19 mouse cellular contexts compared by ENCODE assay signal in genomic region chr13:28847478-28847877, GRCm38 (mm10).
DNase-seq lines count a peak whose midpoint lies in the region; ATAC-seq and TF ChIP-seq lines count a peak whose summit lies in the region.
"Had no signal": no experiment of that assay in that cellular context is flagged by ENCODE, and none has a peak within 500 bp of the region (broad histone marks: within the 10 kb centered on the region; RNA-seq: fewer than 3 reads in every experiment).

No protein-coding gene starts in this region.

- H3K9me3 ChIP-seq in hindbrain, embryonic 10.5 days: no peaks in the 10 kb centered on the region
- H3K9me3 ChIP-seq in hindbrain, postnatal 0 days (ENCODE audit: low read length): no peaks in the 10 kb centered on the region
- H3K9me3 ChIP-seq in midbrain, embryonic 12.5 days: 0 out of 2 replicates have a peak, but pooled peaks cover 3% of the 10 kb centered on the region
- H3K9me3 ChIP-seq in midbrain, embryonic 14.5 days (ENCODE audit: control insufficient read depth, low read length): 0 out of 2 replicates have a peak, but pooled peaks cover under 1% of the 10 kb centered on the region
- H3K9me3 ChIP-seq in forebrain, embryonic 16.5 days (ENCODE audit: control insufficient read depth, low read length): peaks cover 1% of the 10 kb centered on the region; the same call in 1 of the 2 replicates
- H3K9me3 ChIP-seq: embryonic facial prominence, embryonic 12.5 days; heart, embryonic 10.5 days; hindbrain, embryonic 13.5 days; intestine, embryonic 15.5 days had no signal

- WGBS in hindbrain, embryonic 10.5 days: 73% methylated on average over 3 of the region's 3 CpGs
- 50% methylated on average over 3 of the region's 3 CpGs for WGBS in hindbrain, postnatal 0 days
- WGBS in midbrain, embryonic 12.5 days: 69% methylated on average over 3 of the region's 3 CpGs
- 52% methylated on average over 3 of the region's 3 CpGs for WGBS in midbrain, embryonic 14.5 days
- 26% methylated on average over 3 of the region's 3 CpGs for WGBS in forebrain, embryonic 16.5 days

- H3K27ac ChIP-seq in hindbrain, embryonic 10.5 days: 0 out of 2 replicates have a peak overlapping the region, but pooled peaks have one; percentile 53
- no peak overlapping the region for H3K27ac ChIP-seq in hindbrain, postnatal 0 days
- 0 out of 2 replicates have a peak overlapping the region, but pooled peaks have one; percentile 6 for H3K27ac ChIP-seq in midbrain, embryonic 12.5 days (replicated peaks)
- H3K27ac ChIP-seq in midbrain, embryonic 14.5 days (replicated peaks; ENCODE audit: low read depth, low read length): no peak overlapping the region
- H3K27ac ChIP-seq in forebrain, embryonic 16.5 days (ENCODE audit: low read length): peak overlapping the region; percentile 45
- H3K27ac ChIP-seq: heart, embryonic 10.5 days; hindbrain, embryonic 13.5 days; intestine, embryonic 15.5 days had no signal

- peaks cover 8% of the 10 kb centered on the region; the same call in 1 of the 2 replicates for H3K36me3 ChIP-seq in hindbrain, embryonic 10.5 days
- H3K36me3 ChIP-seq in hindbrain, postnatal 0 days (ENCODE audit: insufficient read depth, low read length): no peaks in the 10 kb centered on the region
- no peaks in the 10 kb centered on the region for H3K36me3 ChIP-seq in midbrain, embryonic 12.5 days
- H3K36me3 ChIP-seq in midbrain, embryonic 14.5 days (ENCODE audit: control insufficient read depth, insufficient read depth, low read length): no peaks in the 10 kb centered on the region
- peaks cover under 1% of the 10 kb centered on the region; the same call in 1 of the 2 replicates for H3K36me3 ChIP-seq in forebrain, embryonic 16.5 days (ENCODE audit: control insufficient read depth, insufficient read depth)
- H3K36me3 ChIP-seq: heart, embryonic 10.5 days; hindbrain, embryonic 13.5 days; intestine, embryonic 15.5 days had no signal

- no peak overlapping the region for H3K4me2 ChIP-seq in hindbrain, postnatal 0 days (ENCODE audit: low read depth, low read length)
- no peak overlapping the region for H3K4me2 ChIP-seq in midbrain, embryonic 12.5 days (replicated peaks)
- H3K4me2 ChIP-seq in midbrain, embryonic 14.5 days (ENCODE audit: low read length): no peak overlapping the region
- H3K4me2 ChIP-seq in forebrain, embryonic 16.5 days (ENCODE audit: low read length): no peak overlapping the region
- H3K4me2 ChIP-seq: embryonic facial prominence, embryonic 12.5 days; hindbrain, embryonic 13.5 days; intestine, embryonic 15.5 days had no signal

- no peak for DNase-seq in hindbrain, embryonic 10.5 days (ENCODE audit: low spot score)
- DNase-seq in hindbrain, postnatal 0 days (ENCODE audit: low spot score): no peak
- no peak for DNase-seq in midbrain, embryonic 14.5 days
- DNase-seq in thymus, postnatal 14 days: no peak
- DNase-seq: adrenal gland, adult 8-10 months; adrenal gland, postnatal 36 days; cerebellum, adult 11-12 months; cerebellum, adult 9-10 months; cerebellum, postnatal 25 days; gastrocnemius, postnatal 10 days; heart, adult 18-20 months; heart, postnatal 10 days; heart, postnatal 4 days had no signal

- H3K4me1 ChIP-seq in hindbrain, embryonic 10.5 days (replicated peaks): peaks cover 46% of the 10 kb centered on the region
- H3K4me1 ChIP-seq in hindbrain, postnatal 0 days (ENCODE audit: insufficient read depth, low read length): peaks cover 6% of the 10 kb centered on the region; the same call in 1 of the 2 replicates
- peaks cover 22% of the 10 kb centered on the region for H3K4me1 ChIP-seq in midbrain, embryonic 12.5 days
- peaks cover 9% of the 10 kb centered on the region for H3K4me1 ChIP-seq in midbrain, embryonic 14.5 days (ENCODE audit: control insufficient read depth, insufficient read depth, low read length)
- peaks cover 17% of the 10 kb centered on the region for H3K4me1 ChIP-seq in forebrain, embryonic 16.5 days (replicated peaks; ENCODE audit: control insufficient read depth, insufficient read depth, low read length)

- no peak for TF ChIP-seq CTCF in hindbrain, postnatal 0 days (IDR thresholded peaks at IDR 0.05; ENCODE audit: low read depth)

- H3K9ac ChIP-seq in hindbrain, postnatal 0 days (replicated peaks; ENCODE audit: low read length): no peak overlapping the region
- no peak overlapping the region for H3K9ac ChIP-seq in midbrain, embryonic 12.5 days (replicated peaks)
- no peak overlapping the region for H3K9ac ChIP-seq in midbrain, embryonic 14.5 days (replicated peaks; ENCODE audit: low read length)
- H3K9ac ChIP-seq in forebrain, embryonic 16.5 days (replicated peaks; ENCODE audit: low read depth, low read length): no peak overlapping the region
- H3K9ac ChIP-seq: embryonic facial prominence, embryonic 12.5 days; hindbrain, embryonic 13.5 days; intestine, embryonic 15.5 days had no signal

- H3K4me3 ChIP-seq in hindbrain, embryonic 10.5 days: no peak overlapping the region
- no peak overlapping the region for H3K4me3 ChIP-seq in hindbrain, postnatal 0 days (ENCODE audit: low read length)
- H3K4me3 ChIP-seq in midbrain, embryonic 12.5 days: no peak overlapping the region
- H3K4me3 ChIP-seq in midbrain, embryonic 14.5 days (replicated peaks; ENCODE audit: low read depth, low read length): no peak overlapping the region
- no peak overlapping the region for H3K4me3 ChIP-seq in forebrain, embryonic 16.5 days (replicated peaks; ENCODE audit: low read length)
- H3K4me3 ChIP-seq: embryonic facial prominence, embryonic 12.5 days; heart, embryonic 10.5 days; hindbrain, embryonic 13.5 days; intestine, embryonic 15.5 days had no signal

- no peaks in the 10 kb centered on the region for H3K27me3 ChIP-seq in hindbrain, embryonic 10.5 days (ENCODE audit: insufficient read depth, poor library complexity, severe bottlenecking)
- no peaks in the 10 kb centered on the region for H3K27me3 ChIP-seq in hindbrain, postnatal 0 days (ENCODE audit: insufficient read depth, low read length)
- H3K27me3 ChIP-seq in midbrain, embryonic 12.5 days: no peaks in the 10 kb centered on the region
- H3K27me3 ChIP-seq in midbrain, embryonic 14.5 days (ENCODE audit: control insufficient read depth, insufficient read depth, low read length): no peaks in the 10 kb centered on the region
- no peaks in the 10 kb centered on the region for H3K27me3 ChIP-seq in forebrain, embryonic 16.5 days (replicated peaks; ENCODE audit: control insufficient read depth, insufficient read depth, low read length)
- H3K27me3 ChIP-seq: embryonic facial prominence, embryonic 12.5 days; hindbrain, embryonic 13.5 days; intestine, embryonic 15.5 days had no signal

- no peak for ATAC-seq in hindbrain, postnatal 0 days
- no peak for ATAC-seq in midbrain, embryonic 12.5 days (ENCODE audit: low FRiP score, low read depth)
- no peak for ATAC-seq in midbrain, embryonic 14.5 days (ENCODE audit: low FRiP score, low TSS enrichment)
- ATAC-seq in forebrain, embryonic 16.5 days: peak; percentile 77
- ATAC-seq: intestine, embryonic 15.5 days had no signal

Comparison
In these comparisons a context has a peak if more than half of its experiments do, and no peak if none do; other contexts are left out.
1. H3K27ac ChIP-seq: peak in hindbrain, embryonic 10.5 days (single experiment), midbrain, embryonic 12.5 days (single experiment) and forebrain, embryonic 16.5 days (single experiment); none in hindbrain, postnatal 0 days (single experiment) and midbrain, embryonic 14.5 days (single experiment).